8 mouse cellular contexts compared by ENCODE assay signal in the genomic region with DNA sequence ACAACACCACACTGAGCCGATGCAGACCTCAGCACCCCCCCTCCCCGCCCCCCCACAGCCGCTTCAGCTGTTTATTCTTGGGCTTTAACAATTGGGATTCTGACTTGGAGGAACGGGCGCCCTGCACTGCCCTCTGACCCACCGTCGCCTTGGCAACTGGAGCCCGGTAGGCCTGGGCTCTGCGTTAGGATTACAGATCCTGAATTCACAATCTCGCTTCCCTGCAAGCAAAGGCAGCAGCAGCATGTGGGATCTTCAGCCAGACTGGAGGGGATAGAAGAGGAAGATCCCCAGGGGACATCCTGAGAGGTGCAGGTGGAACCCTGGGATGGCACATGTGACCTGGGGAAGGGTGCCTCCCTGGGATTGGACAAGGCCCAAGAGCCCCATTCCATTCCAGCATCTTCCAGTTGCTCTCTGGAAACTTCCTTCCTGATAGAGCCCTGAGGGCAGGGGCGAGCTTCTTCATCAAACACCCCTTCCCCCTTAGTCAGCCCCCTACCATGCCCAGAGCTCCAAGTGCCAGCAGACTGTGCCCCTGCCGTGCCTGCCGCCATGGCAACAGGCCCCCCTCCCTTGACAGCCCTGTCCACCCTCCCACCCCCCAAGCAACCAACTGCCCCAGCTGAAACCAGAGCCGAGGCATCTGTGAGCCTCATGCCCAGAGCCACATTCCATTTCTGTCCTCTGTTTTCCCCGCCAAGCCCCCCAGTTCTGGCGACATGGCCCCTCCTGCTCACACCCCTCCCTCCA. TPM values are rescaled to one million over a fixed set of nuclear protein-coding genes. Genes with fewer than 3 reads are reported as not detected.
DNase-seq lines count a peak whose midpoint lies in the region; ATAC-seq and TF ChIP-seq lines count a peak whose summit lies in the region.

No protein-coding gene starts in this region.

- no peak for ATAC-seq in heart, embryonic 15.5 days (replicated peaks; ENCODE audit: insufficient number of reproducible peaks, insufficient read depth, low FRiP score, low read depth)
- peak; percentile 12; the same call in 1 of the 2 replicates for ATAC-seq in hindbrain, embryonic 14.5 days (ENCODE audit: low FRiP score)
- ATAC-seq in midbrain, postnatal 0 days (ENCODE audit: low FRiP score): no peak
- ATAC-seq in frontal cortex, adult (ENCODE audit: low TSS enrichment): no peak
- no peak for ATAC-seq in CD4-positive, CD25-positive, alpha-beta regulatory T cell, adult 4 months

- peak overlapping the region; percentile 11; the same call in 1 of the 2 replicates for H3K9ac ChIP-seq in heart, embryonic 15.5 days
- H3K9ac ChIP-seq in hindbrain, embryonic 14.5 days: peak overlapping the region; percentile 46
- H3K9ac ChIP-seq in midbrain, postnatal 0 days (replicated peaks; ENCODE audit: low read length, poor library complexity, severe bottlenecking): peak overlapping the region; percentile 42

- 31% methylated on average over 16 of the region's 16 CpGs for WGBS in heart, embryonic 15.5 days
- WGBS in hindbrain, embryonic 14.5 days: 5% methylated on average over 16 of the region's 16 CpGs
- 11% methylated on average over 16 of the region's 16 CpGs for WGBS in midbrain, postnatal 0 days

- H3K4me1 ChIP-seq in heart, embryonic 15.5 days (replicated peaks): peaks cover 100% of the 10 kb centered on the region
- peaks cover 100% of the 10 kb centered on the region for H3K4me1 ChIP-seq in hindbrain, embryonic 14.5 days (replicated peaks; ENCODE audit: control insufficient read depth, insufficient read depth, low read length)
- H3K4me1 ChIP-seq in midbrain, postnatal 0 days (ENCODE audit: insufficient read depth, low read length): peaks cover 80% of the 10 kb centered on the region

- DNase-seq in heart, postnatal 14 days: no peak
- DNase-seq in embryo, embryonic 10.5 days (ENCODE audit: low spot score): peak; percentile 87
- DNase-seq in hindbrain, embryonic 14.5 days (ENCODE audit: low spot score): peak; percentile 76
- DNase-seq in midbrain, postnatal 0 days (ENCODE audit: low spot score): peak; percentile 74
- no peak for DNase-seq in lung, adult 18-20 months

- peak overlapping the region; percentile 98 for H3K27ac ChIP-seq in heart, embryonic 15.5 days
- peak overlapping the region; percentile 88 for H3K27ac ChIP-seq in hindbrain, embryonic 14.5 days
- H3K27ac ChIP-seq in midbrain, postnatal 0 days (ENCODE audit: low read depth, low read length): peak overlapping the region; percentile 72

- no peaks in the 10 kb centered on the region for H3K9me3 ChIP-seq in heart, embryonic 15.5 days (replicated peaks)
- no peaks in the 10 kb centered on the region for H3K9me3 ChIP-seq in hindbrain, embryonic 14.5 days (ENCODE audit: control insufficient read depth, low read length)
- no peaks in the 10 kb centered on the region for H3K9me3 ChIP-seq in midbrain, postnatal 0 days (ENCODE audit: low read length)

- peak overlapping the region; percentile 12; the same call in 1 of the 2 replicates for H3K4me2 ChIP-seq in heart, embryonic 15.5 days
- peak overlapping the region; percentile 35 for H3K4me2 ChIP-seq in hindbrain, embryonic 14.5 days (replicated peaks)
- H3K4me2 ChIP-seq in midbrain, postnatal 0 days (ENCODE audit: low read depth, low read length, poor library complexity, severe bottlenecking): peak overlapping the region; percentile 33

- H3K36me3 ChIP-seq in heart, embryonic 15.5 days: no peaks in the 10 kb centered on the region
- no peaks in the 10 kb centered on the region for H3K36me3 ChIP-seq in hindbrain, embryonic 14.5 days (replicated peaks; ENCODE audit: control insufficient read depth, insufficient read depth)
- no peaks in the 10 kb centered on the region for H3K36me3 ChIP-seq in midbrain, postnatal 0 days (ENCODE audit: insufficient read depth, low read length)

- TF ChIP-seq CTCF in midbrain, postnatal 0 days (IDR thresholded peaks at IDR 0.05): no peak

- intact Hi-C loops in heart, postnatal 14 days (cut with DNase I): no loop called here

- H3K4me3 ChIP-seq in heart, embryonic 15.5 days: no peak overlapping the region
- no peak overlapping the region for H3K4me3 ChIP-seq in hindbrain, embryonic 14.5 days (replicated peaks; ENCODE audit: low read length)
- H3K4me3 ChIP-seq in midbrain, postnatal 0 days (ENCODE audit: low read depth, low read length): no peak overlapping the region

- no peaks in the 10 kb centered on the region for H3K27me3 ChIP-seq in heart, embryonic 15.5 days
- H3K27me3 ChIP-seq in hindbrain, embryonic 14.5 days (ENCODE audit: control insufficient read depth, insufficient read depth, low read length): no peaks in the 10 kb centered on the region
- H3K27me3 ChIP-seq in midbrain, postnatal 0 days (ENCODE audit: insufficient read depth, low read length): no peaks in the 10 kb centered on the region

RNA-seq across cellular contexts. Expression of gene Ahdc1, which starts 36.5 kb away (rescaled TPM):
- 6.3 and 8.5 TPM in 2 replicates for polyA plus RNA-seq in heart, embryonic 15.5 days (2015; fragmentation: Nextera tagmentation; extraction: Ambion mirVana)
- 10 to 100 TPM; 55.2 to 59.1 TPM for total RNA-seq in heart, postnatal 14 days (2021)
- 12.9 and 13.4 TPM in 2 replicates for polyA plus RNA-seq in hindbrain, embryonic 14.5 days (2014; fragmentation: Nextera tagmentation; extraction: Ambion mirVana)
- total RNA-seq in midbrain, postnatal 0 days (2014; rRNA removed): 105 and 115 TPM in 2 replicates
- 9.2 and 11.0 TPM in 2 replicates for polyA plus RNA-seq in midbrain, postnatal 0 days (2015; fragmentation: Nextera tagmentation; extraction: Ambion mirVana)
- 1 to 10 TPM; 2.6 to 3.7 TPM for polyA plus RNA-seq in CD4-positive, CD25-positive, alpha-beta regulatory T cell, adult 4 months (2017; shearing (Covaris generic))

Comparison
In these comparisons a context has a peak if more than half of its experiments do, and no peak if none do; other contexts are left out.
1. DNase-seq: peak in embryo, embryonic 10.5 days (single experiment), hindbrain, embryonic 14.5 days (single experiment) and midbrain, postnatal 0 days (single experiment); none in heart, postnatal 14 days (0 of 2) and lung, adult 18-20 months (0 of 2).
2. Peak in every context shown above with its lines, with median percentiles within 50 percentile points of each other: H3K27ac ChIP-seq, H3K4me2 ChIP-seq and H3K9ac ChIP-seq.